Mouse (Mus musculus): ENCODE measurements around the gene Klhl24.

GRCm38 (mm10) chr16:20106996-20107395, 9.7 kb downstream of the Klhl24 start:
- TF ChIP-seq CTCF (IDR thresholded peaks at IDR 0.05; ENCODE audit: borderline replicate concordance, extremely low read depth, insufficient read depth, insufficient read length) = no peak
- no peak for TF ChIP-seq POLR2A (IDR thresholded peaks at IDR 0.05; ENCODE audit: borderline replicate concordance, extremely low read depth, insufficient read depth, insufficient read length, poor library complexity, severe bottlenecking)

Data from brain, embryonic 14.5 days (tissue).